Mouse (Mus musculus) heart, postnatal 14 days (tissue): ENCODE data around the gene Podn. TPM values are rescaled to one million over a fixed set of nuclear protein-coding genes. Genes with fewer than 3 reads are reported as not detected.

Experiments used
- DNase-seq, 2 experiments: peaks; one replicate each; pipeline ENCODE4 v3.0.0; 2021 to 2022
- intact Hi-C: fragments of 180-260 bp; cut with DNase I; formaldehyde crosslinking; loops from one replicate; pipeline ENCODE4 v1.15.1; 2025
- total RNA-seq, 2 experiments: library from RNA; stranded (reverse); gene quantifications; 2 replicates each; pipeline ENCODE4 v1.2.3; 2021

Podn gene
- total RNA-seq, 2 experiments from 2014 or later: 16.0 to 31.0 TPM

- intact Hi-C loops: no loop called here
- peak; percentile 70 to 80 for DNase-seq
Observed at GRCm38 (mm10) chr4:108015067-108015765, 81.0 kb downstream of the Podn start.

DNA sequence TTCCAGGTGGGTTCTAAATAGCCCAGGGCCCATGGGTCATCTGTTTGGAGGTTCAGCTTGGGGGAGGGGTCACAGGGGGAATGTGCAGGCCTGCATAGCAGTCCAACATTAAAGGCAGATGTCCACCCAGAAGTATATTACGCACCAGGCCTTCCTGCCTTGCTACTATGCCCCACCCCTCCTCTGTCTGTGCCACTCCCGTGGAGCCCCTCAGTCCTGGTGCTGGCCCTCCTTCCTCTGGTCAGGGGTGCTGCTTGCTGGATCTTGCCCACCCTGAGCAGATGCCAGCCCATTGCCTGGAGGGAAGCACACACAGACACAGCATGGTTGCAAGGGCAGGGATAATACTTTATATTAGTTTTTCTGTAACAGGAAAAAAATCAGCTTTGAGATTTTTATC lies 81.8 kb downstream of the Podn start:
- intact Hi-C loops: no loop called here

GRCm38 (mm10) chr4:108008541-108008940 lies 87.7 kb downstream of the Podn start:
- no peak for DNase-seq
- intact Hi-C loops: no loop called here

More for the DNA sequence above, 81.8 kb downstream of the Podn start:
- no peak for DNase-seq

DNA sequence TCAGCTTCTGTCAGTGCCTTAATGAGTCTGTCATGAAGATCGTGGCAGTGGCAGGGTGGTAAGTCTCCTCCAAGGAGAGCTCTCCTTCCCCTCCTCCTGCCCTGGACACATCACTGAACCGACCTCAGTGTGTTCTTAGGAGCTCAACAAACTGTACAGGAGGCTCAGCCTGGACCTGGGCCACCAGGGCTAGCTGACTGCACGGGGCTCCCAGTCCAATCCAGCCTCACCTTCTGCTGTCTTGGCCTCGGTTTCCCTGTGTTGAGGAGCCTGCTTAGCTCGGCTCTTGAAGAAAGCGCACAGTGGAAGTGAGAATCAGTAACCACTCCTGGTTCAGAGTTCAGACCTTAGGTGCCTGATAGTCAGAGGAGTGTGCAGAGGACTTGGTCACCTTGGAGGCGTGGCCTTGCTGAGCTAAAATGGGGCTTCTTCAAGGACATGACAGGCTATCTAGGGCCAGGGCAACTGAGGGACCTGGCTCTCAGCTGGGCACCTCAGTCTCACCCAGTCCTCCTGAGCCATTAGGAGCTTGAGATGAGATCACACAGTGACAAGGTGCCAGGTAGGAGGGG lies 88.6 kb downstream of the Podn start:
- intact Hi-C loops: no loop called here
- DNase-seq: no peak

DNA sequence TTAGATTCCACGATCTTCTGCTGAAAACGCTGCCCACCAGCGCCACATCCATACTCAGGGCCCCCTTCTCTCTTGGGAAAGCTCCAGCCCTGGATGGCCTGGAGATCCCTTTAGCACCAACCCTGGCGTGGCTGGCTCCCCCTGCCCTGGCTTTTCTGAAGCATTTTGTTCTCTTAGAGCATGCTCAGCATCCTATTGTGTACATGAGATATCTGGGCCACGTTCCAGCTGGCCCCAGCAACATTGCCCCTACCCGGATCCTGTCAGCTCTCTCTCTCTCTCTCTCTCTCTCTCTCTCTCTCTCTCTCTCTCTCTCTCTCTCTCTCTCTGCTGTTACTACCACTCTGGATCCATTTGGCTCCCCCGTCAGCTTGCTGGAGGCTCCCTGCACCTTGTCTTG lies 90.9 kb downstream of the Podn start:
- no peak for DNase-seq
- intact Hi-C loops: no loop called here

- intact Hi-C loops: no loop called here
- DNase-seq: peak; percentile 29 to 58
Observed at GRCm38 (mm10) chr4:107999380-107999779, 96.9 kb downstream of the Podn start.

- intact Hi-C loops: no loop called here
- DNase-seq: peak; percentile 46 to 69
Observed at GRCm38 (mm10) chr4:107998641-107999332, 97.5 kb downstream of the Podn start.

GRCm38 (mm10) chr4:107996418-107996986 lies 99.7 kb downstream of the Podn start:
- intact Hi-C loops: no loop called here
- no peak for DNase-seq

GRCm38 (mm10) chr4:107995727-107996126 lies 100.5 kb downstream of the Podn start:
- no peak for DNase-seq
- intact Hi-C loops: no loop called here

DNA sequence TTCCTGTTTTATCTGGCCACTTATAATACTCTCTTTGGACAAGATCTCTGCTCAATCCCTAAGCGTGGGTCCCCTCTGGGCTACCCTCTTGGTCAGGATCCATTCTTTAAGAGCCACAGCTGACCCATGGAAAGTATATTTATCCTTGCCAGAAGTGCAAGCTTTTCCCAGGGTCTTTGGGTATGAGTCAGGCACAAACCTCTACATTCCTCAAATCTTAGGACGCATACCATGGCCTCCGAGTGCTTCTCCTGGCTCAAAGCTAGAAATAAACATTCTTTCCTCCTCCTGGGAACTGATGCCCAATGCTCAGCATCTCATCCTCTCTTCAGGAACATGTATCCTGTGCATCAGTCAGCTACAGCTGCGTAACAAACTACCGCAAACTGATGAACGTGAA lies 101.2 kb downstream of the Podn start:
- intact Hi-C loops: no loop called here

DNA sequence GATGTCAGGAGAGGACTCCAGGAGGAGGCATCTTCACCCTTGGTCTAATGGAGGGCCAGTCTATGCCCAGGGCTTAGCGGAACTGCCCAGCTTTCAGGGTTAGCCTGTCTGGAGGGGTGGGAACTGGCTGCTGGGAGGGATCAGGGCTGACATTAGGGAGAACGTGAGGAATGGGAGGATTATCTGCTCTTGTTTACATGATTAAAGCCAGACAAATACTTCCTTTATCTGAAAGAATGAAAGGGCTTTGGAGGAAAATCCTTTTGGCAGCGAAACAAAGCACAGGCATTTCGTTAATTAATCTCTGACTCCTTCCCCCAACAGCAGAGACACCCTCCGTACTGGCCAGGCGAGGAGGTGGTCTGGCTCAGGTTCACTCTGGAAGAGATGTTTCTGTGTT lies 104.4 kb downstream of the Podn start:
- DNase-seq: no peak
- intact Hi-C loops: no loop called here

More for the DNA sequence above, 101.2 kb downstream of the Podn start:
- DNase-seq: no peak

GRCm38 (mm10) chr4:107990818-107991217 lies 105.4 kb downstream of the Podn start:
- DNase-seq: no peak
- intact Hi-C loops: no loop called here

- DNase-seq: peak; percentile 34 to 46
- intact Hi-C loops: no loop called here
Observed at GRCm38 (mm10) chr4:107988931-107989330, 107.3 kb downstream of the Podn start.

DNA sequence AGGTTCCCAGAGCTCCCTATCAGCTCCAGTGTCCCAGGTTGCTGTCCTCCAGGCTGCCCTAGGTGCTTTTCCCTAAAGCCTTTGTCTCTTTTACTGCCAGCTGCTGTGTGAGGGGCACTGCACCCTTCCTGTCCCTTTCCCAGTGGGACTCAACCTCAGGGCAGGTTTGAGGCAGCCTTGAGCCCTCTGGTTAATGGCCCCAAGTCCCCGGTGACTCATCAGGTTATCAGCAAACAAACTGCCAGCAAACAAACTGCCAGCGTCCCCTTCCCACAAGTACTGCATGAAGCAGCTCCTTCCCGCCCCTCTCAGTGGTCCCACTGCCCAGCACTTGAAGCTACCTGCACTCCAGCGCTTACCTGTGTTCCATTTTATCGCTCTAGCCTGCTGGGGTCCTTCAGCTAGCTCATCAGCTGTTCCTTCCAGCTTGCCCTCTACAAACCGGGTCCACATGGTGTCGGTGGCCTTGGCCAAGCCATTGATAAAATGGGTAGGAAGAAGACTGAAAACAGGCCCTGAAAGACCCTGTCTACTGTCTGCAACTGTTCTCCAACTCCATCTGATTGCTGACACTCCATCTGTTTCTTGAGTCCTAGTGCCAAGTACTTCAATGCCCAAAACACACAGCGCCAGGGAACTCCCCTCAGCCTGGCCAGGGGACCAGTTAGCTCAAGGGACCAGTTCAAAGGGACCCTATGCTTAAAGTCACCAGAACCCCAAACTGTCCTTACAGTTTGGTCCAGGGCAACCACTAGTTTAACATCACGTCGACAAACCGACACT lies 109.7 kb downstream of the Podn start:
- intact Hi-C loops: no loop called here
- DNase-seq: no peak

DNA sequence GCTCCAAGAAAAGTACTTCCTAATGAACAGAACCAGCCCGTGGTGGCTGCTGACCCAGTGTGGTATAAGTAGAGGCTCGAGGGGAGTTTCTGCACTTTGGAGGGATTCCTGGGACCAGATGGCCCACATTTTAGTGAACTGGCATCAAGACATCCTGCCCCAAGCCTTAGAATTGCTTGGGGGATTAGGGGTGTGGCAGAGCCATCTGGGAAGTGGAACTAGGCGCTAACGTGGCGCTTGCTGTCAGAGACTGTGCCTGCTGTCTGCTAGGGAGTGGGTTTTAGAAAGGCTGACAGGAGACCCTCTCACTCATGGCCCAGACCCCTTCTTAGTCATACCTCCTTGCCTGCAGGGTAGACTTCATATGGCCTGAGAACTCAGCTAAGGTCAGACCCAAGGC lies 110.4 kb downstream of the Podn start:
- intact Hi-C loops: no loop called here
- no peak for DNase-seq

DNA sequence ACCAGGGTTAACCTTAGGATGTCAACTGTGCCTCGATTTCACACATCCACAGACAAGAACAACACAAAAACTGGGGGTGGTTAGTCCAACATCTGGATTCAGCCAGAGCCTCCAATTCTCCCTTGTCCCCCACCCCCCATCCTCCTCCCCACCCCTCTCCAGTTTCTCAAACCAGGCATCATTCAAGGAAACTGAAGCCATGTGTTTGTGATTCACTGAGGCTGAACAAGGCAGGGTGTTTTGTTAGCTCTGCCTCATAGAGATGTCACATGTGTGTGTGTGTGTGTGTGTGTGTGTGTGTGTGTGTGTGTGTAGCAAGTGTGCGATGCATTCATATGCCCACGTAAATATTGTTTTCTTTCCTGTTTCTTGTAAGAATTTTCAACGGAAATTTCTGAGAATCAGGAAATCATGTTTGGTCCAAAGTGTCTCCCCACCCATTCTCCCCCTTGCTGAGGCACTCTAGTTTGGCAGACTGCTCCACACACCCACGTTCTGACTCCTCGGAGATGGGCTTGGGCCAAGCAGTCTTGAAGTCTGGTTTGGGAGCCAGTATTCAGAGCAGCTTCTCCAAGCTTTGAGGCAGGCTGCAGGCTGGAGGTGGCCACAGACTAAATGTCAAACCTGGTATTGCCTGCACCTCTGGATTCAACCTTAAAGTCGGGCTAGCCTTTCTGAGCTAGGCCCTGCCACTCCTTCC lies 111.8 kb downstream of the Podn start:
- intact Hi-C loops: no loop called here
- DNase-seq: peak; percentile 75 to 81

GRCm38 (mm10) chr4:107983717-107984116 lies 112.5 kb downstream of the Podn start:
- intact Hi-C loops: no loop called here

DNA sequence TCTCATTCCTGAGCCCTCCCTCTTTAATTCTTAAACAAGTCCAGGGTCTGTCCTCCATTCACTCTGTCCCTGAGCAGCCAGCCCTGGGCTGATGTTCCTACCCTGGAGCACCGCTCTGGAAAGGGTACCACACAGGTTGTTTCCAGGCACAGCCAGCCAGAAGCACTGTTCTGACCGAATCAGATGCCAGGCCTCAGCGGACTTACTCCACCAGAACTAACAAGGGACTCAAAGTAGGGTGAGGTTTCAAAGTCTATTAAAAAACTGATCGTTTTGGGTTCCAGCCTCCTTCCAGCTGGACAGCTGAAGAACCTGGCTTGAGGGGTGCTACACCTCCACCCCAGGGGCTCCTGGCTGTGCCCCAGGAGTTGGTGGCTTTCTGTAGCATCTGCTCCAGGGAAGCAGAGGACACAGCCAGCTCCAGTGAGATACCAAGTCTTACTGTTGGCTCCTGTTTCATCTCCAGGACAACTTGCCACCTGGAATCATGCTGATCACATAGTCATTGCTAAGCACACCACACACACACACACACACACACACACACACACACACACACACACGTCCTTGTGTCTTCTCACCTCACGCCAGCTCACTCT lies 116.1 kb downstream of the Podn start:
- DNase-seq: no peak

More at GRCm38 (mm10) chr4:107983717-107984116, 112.5 kb downstream of the Podn start:
- DNase-seq: no peak

DNA sequence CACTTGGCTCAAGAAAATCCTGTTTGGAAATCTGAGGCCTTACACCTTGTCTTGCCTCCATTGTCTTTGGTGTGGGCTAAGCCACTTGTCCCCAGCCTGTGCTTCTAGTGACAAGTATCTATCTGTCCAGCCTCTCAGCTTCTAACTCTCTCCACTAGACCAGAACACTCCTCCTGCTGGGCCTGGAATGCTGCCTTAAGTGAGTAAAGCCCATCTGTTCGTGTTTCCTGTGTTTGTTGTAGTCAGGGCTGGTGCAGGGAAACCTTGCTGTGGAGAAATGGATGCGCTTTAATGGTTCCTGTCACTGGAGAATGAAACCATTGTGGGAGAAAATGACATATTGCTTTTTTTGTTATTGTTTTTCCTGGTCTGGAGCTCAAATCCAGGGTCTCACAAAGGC lies 116.7 kb downstream of the Podn start:
- intact Hi-C loops: no loop called here

More for the DNA sequence above, 116.1 kb downstream of the Podn start:
- intact Hi-C loops: no loop called here

DNA sequence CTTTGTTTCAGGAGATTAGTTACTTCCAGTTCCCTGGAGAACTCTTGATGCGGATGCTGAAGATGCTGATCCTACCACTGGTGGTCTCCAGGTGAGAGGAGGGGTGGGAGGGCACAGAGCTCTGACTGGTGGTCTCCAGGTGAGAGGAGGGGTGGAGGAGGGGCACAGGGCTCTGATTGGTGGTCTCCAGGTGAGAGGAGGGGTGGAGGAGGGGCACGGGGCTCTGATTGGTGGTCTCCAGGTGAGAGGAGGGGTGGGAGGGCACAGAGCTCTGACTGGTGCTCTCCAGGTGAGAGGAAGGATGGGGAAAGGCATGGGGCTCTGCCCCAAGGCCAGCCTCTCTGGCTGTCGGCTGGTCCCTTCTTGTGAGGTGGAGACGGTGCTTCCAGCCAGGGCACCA lies 118.7 kb downstream of the Podn start:
- intact Hi-C loops: no loop called here
- DNase-seq: no peak

More for the DNA sequence above, 116.7 kb downstream of the Podn start:
- DNase-seq: no peak
